Mouse (Mus musculus): ENCODE measurements around the gene Gm13088. TPM values are rescaled to one million over a fixed set of nuclear protein-coding genes. Genes with fewer than 3 reads are reported as not detected.
"Not testable (repeated sequence)": the region's sequence is repeated elsewhere in the genome, so short reads cannot be mapped to it uniquely, and the experiment has no call there.

The Gm13088 gene
- not detected in 2 replicates for polyA plus RNA-seq (2015; fragmentation: Nextera tagmentation; extraction: Ambion mirVana)

DNA sequence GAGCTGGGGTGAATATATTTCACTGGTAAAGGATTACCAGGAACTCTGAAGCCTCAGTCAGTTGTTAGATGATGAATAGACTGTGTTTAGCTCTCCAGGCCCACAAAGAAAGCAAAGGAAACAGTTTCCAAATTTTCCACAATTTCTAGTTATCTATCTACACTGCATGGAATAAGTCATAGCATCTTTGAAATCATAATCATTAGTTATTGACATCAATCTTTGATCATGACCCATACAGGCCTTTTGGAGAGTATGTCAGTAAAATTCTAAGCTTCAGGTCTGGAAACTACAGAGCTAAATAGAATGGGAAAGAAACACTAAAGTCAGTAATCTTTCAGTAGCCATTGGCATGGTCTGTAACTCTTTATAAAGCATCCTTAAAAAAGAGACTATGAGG, at the start of gene Gm13088:
Gene Gm13088, minus strand, starts transcription at position 101 of the 400 bp plus-strand sequence.
- not testable (repeated sequence) for H3K27me3 ChIP-seq (replicated peaks; ENCODE audit: control insufficient read depth, insufficient read depth, low read length); ATAC-seq; H3K9me3 ChIP-seq (ENCODE audit: control insufficient read depth, low read length); H3K4me2 ChIP-seq (ENCODE audit: low read length); H3K9ac ChIP-seq (replicated peaks; ENCODE audit: low read depth, low read length); H3K36me3 ChIP-seq (ENCODE audit: control insufficient read depth, insufficient read depth); H3K27ac ChIP-seq (ENCODE audit: low read length); H3K4me1 ChIP-seq (replicated peaks; ENCODE audit: control insufficient read depth, insufficient read depth, low read length); H3K4me3 ChIP-seq (replicated peaks; ENCODE audit: low read length)

DNA sequence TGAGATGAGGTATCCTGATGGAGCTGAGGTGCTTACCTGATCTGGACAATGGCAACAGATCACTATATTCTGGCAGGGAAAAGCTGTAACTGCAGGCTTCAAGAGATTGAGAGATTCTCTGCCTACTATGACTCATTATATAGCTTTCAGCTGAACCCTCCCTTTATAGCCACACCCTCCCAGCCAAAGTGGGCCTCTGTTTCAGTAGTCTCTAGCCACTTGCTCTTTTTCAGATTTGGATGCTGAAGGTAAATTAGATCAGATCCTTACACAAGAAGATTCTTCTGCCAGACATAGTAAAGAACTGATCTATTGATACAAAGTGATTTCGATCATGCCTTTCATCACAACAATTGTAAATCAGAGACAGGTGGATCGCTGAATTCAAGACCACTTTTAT, 45.6 kb upstream of the Gm13088 start, which contains the start of gene Gm13089:
Gene Gm13089, minus strand, starts transcription at position 101 of the 400 bp plus-strand sequence.
- Histone ChIP-seq H3K9ac (replicated peaks; ENCODE audit: low read depth, low read length) (no peak within 1 kb of the TSS), H3K4me1 (replicated peaks; ENCODE audit: control insufficient read depth, insufficient read depth, low read length) (no peaks in the 10 kb centered on the region), H3K4me3 (replicated peaks; ENCODE audit: low read length) (no peak within 1 kb of the TSS), H3K4me2 (ENCODE audit: low read length) (no peak within 1 kb of the TSS), H3K9me3 (ENCODE audit: control insufficient read depth, low read length) (peaks cover 21% of the 10 kb centered on the region), H3K36me3 (ENCODE audit: control insufficient read depth, insufficient read depth) (no peaks in the 10 kb centered on the region), H3K27me3 (replicated peaks; ENCODE audit: control insufficient read depth, insufficient read depth, low read length) (no peaks in the 10 kb centered on the region), H3K27ac (ENCODE audit: low read length) (no peak within 1 kb of the TSS)
- WGBS = 86% methylated on average over 2 of the region's 2 CpGs
- ATAC-seq = no peak

DNA sequence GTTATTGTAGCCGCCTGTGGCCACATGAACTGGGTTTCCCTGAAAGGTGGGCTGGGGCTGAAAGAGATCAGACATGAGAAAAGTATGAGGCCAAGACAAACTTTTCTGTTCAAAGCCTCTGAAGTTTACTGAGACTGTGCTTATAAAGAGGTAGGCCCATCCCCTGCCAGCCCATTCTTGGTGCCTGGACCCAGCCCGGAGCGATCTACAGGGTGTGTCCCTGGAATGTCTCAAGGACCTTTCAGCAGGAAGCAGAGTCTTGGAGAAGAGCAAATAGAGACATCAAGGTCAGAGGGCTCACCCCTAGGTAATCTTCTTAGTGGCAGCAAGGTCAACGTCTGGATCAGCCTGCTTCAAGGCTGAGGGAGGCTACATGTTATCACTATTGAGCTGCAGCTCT, 38.9 kb downstream of the Gm13088 start:
- not testable (repeated sequence) for ATAC-seq
- WGBS = 80% methylated on average over 4 of the region's 4 CpGs

DNA sequence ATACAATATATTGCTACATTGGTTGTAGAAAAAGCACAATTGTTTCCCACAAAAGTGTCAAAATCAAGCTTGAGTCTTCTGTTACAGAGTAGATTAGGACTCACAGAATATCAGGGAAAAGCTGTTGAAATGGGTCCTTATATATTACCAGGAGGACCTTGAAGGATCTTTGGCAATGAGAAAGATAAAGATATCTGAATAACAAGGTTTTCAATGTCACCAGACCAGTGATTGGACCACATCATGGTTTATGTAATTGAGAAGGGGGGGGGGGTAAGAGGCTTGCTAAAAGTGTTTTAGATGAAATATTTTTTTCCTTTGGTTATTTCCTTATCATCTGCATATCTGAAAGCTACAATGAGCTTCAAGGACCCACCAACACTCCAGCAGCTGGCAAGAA, 42.3 kb downstream of the Gm13088 start, which contains the start of gene Gm13083:
Gene Gm13083, plus strand, starts transcription at position 301 of the 400 bp plus-strand sequence.
- ATAC-seq; H3K36me3 ChIP-seq (ENCODE audit: control insufficient read depth, insufficient read depth); H3K4me3 ChIP-seq (replicated peaks; ENCODE audit: low read length); H3K9ac ChIP-seq (replicated peaks; ENCODE audit: low read depth, low read length); H3K27me3 ChIP-seq (replicated peaks; ENCODE audit: control insufficient read depth, insufficient read depth, low read length); H3K9me3 ChIP-seq (ENCODE audit: control insufficient read depth, low read length); H3K27ac ChIP-seq (ENCODE audit: low read length); H3K4me1 ChIP-seq (replicated peaks; ENCODE audit: control insufficient read depth, insufficient read depth, low read length); H3K4me2 ChIP-seq (ENCODE audit: low read length): not testable (repeated sequence)

More for the DNA sequence above, 38.9 kb downstream of the Gm13088 start:
- not testable (repeated sequence) for H3K9ac ChIP-seq (replicated peaks; ENCODE audit: low read depth, low read length); H3K36me3 ChIP-seq (ENCODE audit: control insufficient read depth, insufficient read depth); H3K4me3 ChIP-seq (replicated peaks; ENCODE audit: low read length); H3K4me1 ChIP-seq (replicated peaks; ENCODE audit: control insufficient read depth, insufficient read depth, low read length); H3K9me3 ChIP-seq (ENCODE audit: control insufficient read depth, low read length); H3K4me2 ChIP-seq (ENCODE audit: low read length); H3K27me3 ChIP-seq (replicated peaks; ENCODE audit: control insufficient read depth, insufficient read depth, low read length); H3K27ac ChIP-seq (ENCODE audit: low read length)

DNA sequence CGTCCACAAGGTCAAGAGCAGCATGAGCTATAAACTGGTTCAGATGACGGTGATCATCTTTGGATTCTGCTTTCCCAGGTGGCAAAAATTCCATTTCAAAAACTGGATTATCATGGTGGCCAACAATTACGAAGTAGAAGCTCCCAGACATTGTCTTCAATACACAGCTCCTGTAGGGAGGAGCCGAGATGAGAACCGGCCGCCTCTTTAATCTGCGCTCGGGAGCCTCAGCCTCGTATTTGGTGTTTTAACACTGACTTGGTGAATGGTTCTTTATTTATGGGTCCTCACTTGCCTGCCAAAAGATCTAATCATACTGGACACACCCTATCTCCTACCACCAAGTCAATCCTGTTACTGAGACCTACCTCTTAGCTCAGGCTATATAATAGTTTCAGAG, 45.1 kb downstream of the Gm13088 start:
- H3K27ac ChIP-seq (ENCODE audit: low read length); H3K4me3 ChIP-seq (replicated peaks; ENCODE audit: low read length); H3K9me3 ChIP-seq (ENCODE audit: control insufficient read depth, low read length); H3K9ac ChIP-seq (replicated peaks; ENCODE audit: low read depth, low read length); H3K4me1 ChIP-seq (replicated peaks; ENCODE audit: control insufficient read depth, insufficient read depth, low read length); H3K27me3 ChIP-seq (replicated peaks; ENCODE audit: control insufficient read depth, insufficient read depth, low read length); ATAC-seq; H3K4me2 ChIP-seq (ENCODE audit: low read length); H3K36me3 ChIP-seq (ENCODE audit: control insufficient read depth, insufficient read depth): not testable (repeated sequence)
- 86% methylated on average over 9 of the region's 9 CpGs for WGBS

Other genes with a start within 250 kb of the Gm13088 start
- gene Pramef8, start 244.8 kb downstream of the Gm13088 start, polyA plus RNA-seq (2015; fragmentation: Nextera tagmentation; extraction: Ambion mirVana) = 30.2 and 32.0 TPM in 2 replicates
- gene Oog4, start 206.9 kb downstream of the Gm13088 start, polyA plus RNA-seq (2015; fragmentation: Nextera tagmentation; extraction: Ambion mirVana) = not detected in 2 replicates
- gene Gm13043, start 145.9 kb downstream of the Gm13088 start, polyA plus RNA-seq (2015; fragmentation: Nextera tagmentation; extraction: Ambion mirVana) = not detected in 2 replicates
- not detected in 2 replicates for gene Gm13040, start 121.3 kb downstream of the Gm13088 start, polyA plus RNA-seq (2015; fragmentation: Nextera tagmentation; extraction: Ambion mirVana)
- gene BC080695, start 105.5 kb downstream of the Gm13088 start, polyA plus RNA-seq (2015; fragmentation: Nextera tagmentation; extraction: Ambion mirVana) = not detected in 2 replicates
- gene Gm13057, start 105.5 kb downstream of the Gm13088 start, polyA plus RNA-seq (2015; fragmentation: Nextera tagmentation; extraction: Ambion mirVana) = not detected in 2 replicates
- gene Gm13083, start 42.2 kb downstream of the Gm13088 start, polyA plus RNA-seq (2015; fragmentation: Nextera tagmentation; extraction: Ambion mirVana) = not detected in 2 replicates
- not detected in 2 replicates for gene Gm13089, start 45.5 kb upstream of the Gm13088 start, polyA plus RNA-seq (2015; fragmentation: Nextera tagmentation; extraction: Ambion mirVana)
- gene Gm13078, start 62.2 kb upstream of the Gm13088 start, polyA plus RNA-seq (2015; fragmentation: Nextera tagmentation; extraction: Ambion mirVana) = not detected in 2 replicates
- not detected in 2 replicates for gene Gm13023, start 132.1 kb upstream of the Gm13088 start, polyA plus RNA-seq (2015; fragmentation: Nextera tagmentation; extraction: Ambion mirVana)
- not detected in 2 replicates for gene Gm13084, start 158.8 kb upstream of the Gm13088 start, polyA plus RNA-seq (2015; fragmentation: Nextera tagmentation; extraction: Ambion mirVana)
- not detected in 2 replicates for gene Gm13103, start 189.3 kb upstream of the Gm13088 start, polyA plus RNA-seq (2015; fragmentation: Nextera tagmentation; extraction: Ambion mirVana)
- not detected in 2 replicates for gene Pramef6, start 243.1 kb upstream of the Gm13088 start, polyA plus RNA-seq (2015; fragmentation: Nextera tagmentation; extraction: Ambion mirVana)